Mouse (Mus musculus) small intestine, adult 2 months (tissue): ENCODE results near the gene Hist1h4j.

Source experiments
- CTCF ChIP-seq: fragments of 200-500 bp; IDR thresholded peaks from 2 replicates; pipeline ENCODE4 v1.5.1; 2012; ENCODE audit warnings: low read depth, mild to moderate bottlenecking, control low read depth, inconsistent platforms, low read length, moderate library complexity, mixed read lengths; ENCODE audit not compliant: insufficient replicate concordance, insufficient read length; ENCODE audit errors: extremely low read depth
- POLR2A ChIP-seq: fragments of 200-500 bp; IDR thresholded peaks from 2 replicates; pipeline ENCODE4 v1.6.1; 2012; ENCODE audit warnings: low read depth, mild to moderate bottlenecking, control low read depth, inconsistent platforms, low read length, moderate library complexity

- no peak for TF ChIP-seq POLR2A
- no peak for TF ChIP-seq CTCF
Measured at GRCm38 (mm10) chr13:21722993-21723836, 11.6 kb upstream of the Hist1h4j start.
